ENCODE assay signal across 8 mouse cellular contexts in genomic region chr5:114356250-114356935, GRCm38 (mm10). TPM values are rescaled to one million over a fixed set of nuclear protein-coding genes. Genes with fewer than 3 reads are reported as not detected.
DNase-seq lines count a peak whose midpoint lies in the region; ATAC-seq and TF ChIP-seq lines count a peak whose summit lies in the region.

No protein-coding gene starts in this region.

- peak in 1 of 2 experiments; percentile 25 for DNase-seq in cerebellum, adult 2 months
- no peak for DNase-seq in cerebellum, adult 11 months
- peak; percentile 84 for DNase-seq in embryo, embryonic 10 days (ENCODE audit: low spot score)
- peak; percentile 68 for DNase-seq in gastrocnemius, postnatal 10 days
- DNase-seq in left cerebral cortex, postnatal 10 days (ENCODE audit: extremely low spot score in 1 of 2, low spot score in 2 of 2): peak; percentile 63 to 89

- H3K27me3 ChIP-seq in cerebellum, adult 2 months (ENCODE audit: control insufficient read depth, insufficient read depth, low read length): no peaks in the 10 kb centered on the region
- H3K27me3 ChIP-seq in small intestine, adult 2 months (ENCODE audit: control insufficient read depth, insufficient read depth, low read length): no peaks in the 10 kb centered on the region

- intact Hi-C loops in left cerebral cortex, postnatal 10 days (cut with DNase I): loop anchor here (5.0 kb wide), 1 partner anchor 39 kb away; no protein-coding TSS in a partner anchor

- no peak for TF ChIP-seq POLR2A in cerebellum, adult 2 months (IDR thresholded peaks at IDR 0.05; ENCODE audit: borderline replicate concordance, insufficient read depth, low read length)
- no peak; the same call in 1 of the 2 replicates for TF ChIP-seq POLR2A in small intestine, adult 2 months (IDR thresholded peaks at IDR 0.05; ENCODE audit: low read depth, low read length)

- no peak overlapping the region for H3K4me3 ChIP-seq in cerebellum, adult 2 months (replicated peaks; ENCODE audit: insufficient read depth, low read depth, low read length)
- H3K4me3 ChIP-seq in small intestine, adult 2 months (ENCODE audit: low read depth, low read length): no peak overlapping the region

- H3K27ac ChIP-seq in cerebellum, adult 2 months (ENCODE audit: insufficient read depth, low read length): no peak overlapping the region
- peak overlapping the region; percentile 27 for H3K27ac ChIP-seq in small intestine, adult 2 months (ENCODE audit: insufficient read depth, low read depth, low read length)

- WGBS in cerebellum, adult 2 months: 27% methylated on average over 7 of the region's 7 CpGs
- WGBS in small intestine, adult 2 months: 19% methylated on average over 7 of the region's 7 CpGs

- TF ChIP-seq CTCF in cerebellum, adult 2 months (IDR thresholded peaks at IDR 0.05; ENCODE audit: borderline replicate concordance, insufficient read depth, low read depth, low read length): peak; percentile 31; the same call in 1 of the 2 replicates
- TF ChIP-seq CTCF in small intestine, adult 2 months (IDR thresholded peaks at IDR 0.05; ENCODE audit: extremely low read depth, insufficient read length, insufficient replicate concordance, low read depth, low read length): peak; percentile 67; the same call in 1 of the 2 replicates

- peak; percentile 65 for ATAC-seq in inflammation-experienced regulatory T-cells, adult 6 months
- ATAC-seq in megakaryocyte progenitor cell, adult 5-6 weeks (replicated peaks; ENCODE audit: poor library complexity): peak; percentile 95

- no peaks in the 10 kb centered on the region for H3K4me1 ChIP-seq in cerebellum, adult 2 months (ENCODE audit: control insufficient read depth, insufficient read depth, low read length)
- H3K4me1 ChIP-seq in small intestine, adult 2 months (ENCODE audit: control insufficient read depth, insufficient read depth, insufficient read length, low read length): no peaks in the 10 kb centered on the region

- H3K36me3 ChIP-seq in small intestine, adult 2 months (ENCODE audit: control insufficient read depth, insufficient read depth, low read length): peaks cover 7% of the 10 kb centered on the region

RNA-seq across cellular contexts. Expression of gene Kctd10, which starts 23.9 kb away (rescaled TPM):
- polyA plus RNA-seq in cerebellum, adult 2 months (2012; rRNA removed): 42.5 and 44.3 TPM in 2 replicates
- total RNA-seq in gastrocnemius, postnatal 10 days (2021): 10 to 100 TPM; 28.3 to 30.8 TPM
- 10 to 100 TPM; 57.7 to 73.7 (median 61.6) TPM for polyA plus RNA-seq in inflammation-experienced regulatory T-cells, adult 6 months (2017; shearing (Covaris generic))
- total RNA-seq in left cerebral cortex, postnatal 10 days (2021): 10 to 100 TPM; 41.9 to 43.0 TPM
- total RNA-seq in megakaryocyte progenitor cell, adult 5-6 weeks (2015): 17.8 and 19.8 TPM in 2 replicates
- 35.8 and 38.6 TPM in 2 replicates for total RNA-seq in megakaryocyte progenitor cell, adult 5-6 weeks (2017)
- 47.1 and 80.2 TPM in 2 replicates for polyA plus RNA-seq in small intestine, adult 2 months (2012; rRNA removed)

RNA-seq across cellular contexts. Expression of gene Ube3b, which starts 24.0 kb away (rescaled TPM):
- polyA plus RNA-seq in cerebellum, adult 2 months (2012; rRNA removed): 62.9 and 63.9 TPM in 2 replicates
- 10 to 100 TPM; 52.3 to 55.6 TPM for total RNA-seq in gastrocnemius, postnatal 10 days (2021)
- 10 to 100 TPM; 23.0 to 29.2 (median 28.0) TPM for polyA plus RNA-seq in inflammation-experienced regulatory T-cells, adult 6 months (2017; shearing (Covaris generic))
- total RNA-seq in left cerebral cortex, postnatal 10 days (2021): 10 to 100 TPM; 71.8 to 79.6 TPM
- total RNA-seq in megakaryocyte progenitor cell, adult 5-6 weeks (2015): 26.5 and 26.6 TPM in 2 replicates
- 16.7 and 18.5 TPM in 2 replicates for total RNA-seq in megakaryocyte progenitor cell, adult 5-6 weeks (2017)
- polyA plus RNA-seq in small intestine, adult 2 months (2012; rRNA removed): 36.6 and 76.1 TPM in 2 replicates
